Mouse (Mus musculus) thymus, adult 18-20 months (tissue): ENCODE measurements around the gene Cdh16.
"Not testable (repeated sequence)": the region's sequence is repeated elsewhere in the genome, so short reads cannot be mapped to it uniquely, and the experiment has no call there.

Experiments used
- DNase-seq, 2 experiments: peaks; one replicate each; pipeline ENCODE4 v3.0.0; 2022; ENCODE audit warnings: mixed read lengths in 2 of 2

The Cdh16 gene

GRCm38 (mm10) chr8:104611613-104612012 is 12.6 kb downstream of the Cdh16 start:
- no peak for DNase-seq

- DNase-seq = no peak
These were observed 13.9 kb downstream of the Cdh16 start for GRCm38 (mm10) chr8:104610185-104610766.

- no peak for DNase-seq
These were observed 15.0 kb downstream of the Cdh16 start for GRCm38 (mm10) chr8:104609222-104609621.

GRCm38 (mm10) chr8:104607944-104608343 is 16.3 kb downstream of the Cdh16 start:
- no peak for DNase-seq

GRCm38 (mm10) chr8:104606329-104606728 is 17.9 kb downstream of the Cdh16 start:
- no peak for DNase-seq

- no peak for DNase-seq
These were observed 21.0 kb downstream of the Cdh16 start for GRCm38 (mm10) chr8:104603245-104603593.

GRCm38 (mm10) chr8:104602468-104603244 is 21.5 kb downstream of the Cdh16 start:
- DNase-seq = peak; percentile 61 to 75

GRCm38 (mm10) chr8:104601941-104602371 is 22.2 kb downstream of the Cdh16 start:
- DNase-seq = no peak

GRCm38 (mm10) chr8:104601386-104601785 is 22.8 kb downstream of the Cdh16 start:
- DNase-seq = no peak

GRCm38 (mm10) chr8:104598496-104598895 is 25.7 kb downstream of the Cdh16 start:
- DNase-seq = no peak

GRCm38 (mm10) chr8:104597656-104598055 is 26.5 kb downstream of the Cdh16 start:
- DNase-seq = no peak

GRCm38 (mm10) chr8:104595773-104596536 is 28.2 kb downstream of the Cdh16 start:
- DNase-seq = no peak

- DNase-seq = no peak
These were observed 29.4 kb downstream of the Cdh16 start for GRCm38 (mm10) chr8:104594611-104595362.

- no peak for DNase-seq
These were observed 30.5 kb downstream of the Cdh16 start for GRCm38 (mm10) chr8:104593536-104594325.

- DNase-seq = no peak
These were observed 31.6 kb downstream of the Cdh16 start for GRCm38 (mm10) chr8:104592566-104592965.

- DNase-seq = peak in 1 of 2 experiments; percentile 12
These were observed 32.3 kb downstream of the Cdh16 start for GRCm38 (mm10) chr8:104591856-104592255.

GRCm38 (mm10) chr8:104591133-104591834 is 32.9 kb downstream of the Cdh16 start, which contains the start of gene Pdp2:
Pdp2 (plus strand) TSS chr8:104591451.
- peak; percentile 84 to 91 for DNase-seq

GRCm38 (mm10) chr8:104590284-104590683 is 33.9 kb downstream of the Cdh16 start:
- DNase-seq = no peak

GRCm38 (mm10) chr8:104584522-104584921 is 39.7 kb downstream of the Cdh16 start:
- DNase-seq = no peak

GRCm38 (mm10) chr8:104577606-104578005 is 46.6 kb downstream of the Cdh16 start:
- not testable (repeated sequence) for DNase-seq

- no peak for DNase-seq
These were observed 47.4 kb downstream of the Cdh16 start for GRCm38 (mm10) chr8:104576820-104577219.
